Mouse (Mus musculus) hematopoietic multipotent progenitor cell, adult 10-12 weeks (in vitro differentiated cells): ENCODE results near the gene Tigit. TPM values are rescaled to one million over a fixed set of nuclear protein-coding genes. Genes with fewer than 3 reads are reported as not detected.

Source experiments
- polyA plus RNA-seq: library from polyadenylated mRNA; stranded (reverse); fragments of >175 nt; gene quantifications from 2 replicates; pipeline ENCODE4 v1.2.3, GENCODE M21; 2012; ENCODE audit warnings: low replicate concordance

The Tigit gene
- 0.41 and 1.3 TPM in 2 replicates for polyA plus RNA-seq

DNA sequence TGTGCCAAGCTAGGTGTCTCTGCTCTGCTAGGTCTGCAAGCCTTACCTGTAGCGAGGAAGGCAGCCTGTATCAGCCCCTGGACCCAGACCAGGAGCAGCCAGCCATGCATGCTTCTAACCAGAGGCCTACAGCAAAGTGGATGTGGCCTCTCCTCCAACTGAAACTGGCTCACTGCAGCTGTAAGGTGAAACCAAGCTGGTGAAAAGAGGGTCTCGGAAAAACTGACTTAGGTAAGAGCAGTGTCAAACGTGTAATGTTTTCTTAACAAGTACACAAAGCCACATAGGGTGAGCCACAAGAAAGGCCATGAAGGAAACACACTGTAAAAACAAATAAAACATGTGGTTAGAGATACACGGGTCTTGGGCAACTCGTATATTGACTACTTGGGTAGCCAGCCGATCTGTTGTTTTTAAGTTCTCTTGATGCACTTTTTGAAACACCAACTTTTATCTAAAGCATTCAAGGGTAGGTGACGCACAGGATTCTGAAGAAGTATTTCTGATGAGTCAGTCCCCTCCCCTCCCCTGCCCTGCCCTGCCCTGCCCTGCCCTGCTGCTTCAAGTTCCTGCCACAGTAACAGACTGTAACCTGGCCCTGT lies at the start of gene Tigit:
Tigit (minus strand) TSS at position 169 of the 602 bp plus-strand sequence.

Other genes starting within 250 kb of the Tigit start
- not detected in 2 replicates for gene Drd3, start 89.9 kb upstream of the Tigit start, polyA plus RNA-seq
- 1.3 and 2.6 TPM in 2 replicates for gene Ccdc191, start 225.7 kb upstream of the Tigit start, polyA plus RNA-seq